Mouse (Mus musculus): ENCODE data around the gene Pcgf1. TPM values are rescaled to one million over a fixed set of nuclear protein-coding genes. Genes with fewer than 3 reads are reported as not detected.

The Pcgf1 gene
- polyA plus RNA-seq, 1 experiment, result 7.3 TPM

- Histone ChIP-seq H3K4me1 (peaks cover 62% of the 10 kb centered on the region), H3K36me3 (replicated peaks; ENCODE audit: low read length) (peaks cover 74% of the 10 kb centered on the region), H3K9me3 (no peaks in the 10 kb centered on the region), H3K27me3 (replicated peaks) (peaks cover 24% of the 10 kb centered on the region), H3K4me3 (replicated peaks) (no peak overlapping the region)
- TF ChIP-seq GATA1 (IDR thresholded peaks at IDR 0.05; ENCODE audit: borderline replicate concordance, low read length), result no peak
- TF ChIP-seq FLI1 (IDR thresholded peaks at IDR 0.05; ENCODE audit: low read length), result no peak
Measured at GRCm38 (mm10) chr6:83058725-83059124, 18.9 kb upstream of the Pcgf1 start.

GRCm38 (mm10) chr6:83065995-83066394 lies 11.7 kb upstream of the Pcgf1 start:
- H3K27me3 ChIP-seq (replicated peaks), result peaks cover 92% of the 10 kb centered on the region
- no peaks in the 10 kb centered on the region for H3K9me3 ChIP-seq

GRCm38 (mm10) chr6:83066441-83066840 lies 11.2 kb upstream of the Pcgf1 start:
- Histone ChIP-seq H3K4me3 (replicated peaks) (no peak overlapping the region), H3K27me3 (replicated peaks) (peaks cover 93% of the 10 kb centered on the region), H3K36me3 (replicated peaks; ENCODE audit: low read length) (peaks cover 35% of the 10 kb centered on the region), H3K9me3 (no peaks in the 10 kb centered on the region), H3K4me1 (peaks cover 63% of the 10 kb centered on the region)
- TF ChIP-seq FLI1 (IDR thresholded peaks at IDR 0.05; ENCODE audit: low read length) (no peak), GATA1 (IDR thresholded peaks at IDR 0.05; ENCODE audit: borderline replicate concordance, low read length) (no peak)

More at GRCm38 (mm10) chr6:83065995-83066394, 11.7 kb upstream of the Pcgf1 start:
- Histone ChIP-seq H3K4me3 (replicated peaks) (no peak overlapping the region), H3K36me3 (replicated peaks; ENCODE audit: low read length) (peaks cover 39% of the 10 kb centered on the region), H3K4me1 (peaks cover 58% of the 10 kb centered on the region)
- TF ChIP-seq FLI1 (IDR thresholded peaks at IDR 0.05; ENCODE audit: low read length) (no peak), GATA1 (IDR thresholded peaks at IDR 0.05; ENCODE audit: borderline replicate concordance, low read length) (no peak)

- H3K36me3 ChIP-seq (replicated peaks; ENCODE audit: low read length), result peaks cover 28% of the 10 kb centered on the region
- H3K27me3 ChIP-seq (replicated peaks), result peaks cover 95% of the 10 kb centered on the region
- peak overlapping the region; percentile 19 for H3K4me3 ChIP-seq (replicated peaks)
- no peaks in the 10 kb centered on the region for H3K9me3 ChIP-seq
- peaks cover 62% of the 10 kb centered on the region for H3K4me1 ChIP-seq
- no peak for TF ChIP-seq GATA1 (IDR thresholded peaks at IDR 0.05; ENCODE audit: borderline replicate concordance, low read length)
- no peak for TF ChIP-seq FLI1 (IDR thresholded peaks at IDR 0.05; ENCODE audit: low read length)
Measured at GRCm38 (mm10) chr6:83068221-83068620, 9.4 kb upstream of the Pcgf1 start.

- peak overlapping the region; percentile 88 for H3K4me3 ChIP-seq (replicated peaks)
- H3K4me1 ChIP-seq, result peaks cover 57% of the 10 kb centered on the region
- peaks cover 22% of the 10 kb centered on the region for H3K36me3 ChIP-seq (replicated peaks; ENCODE audit: low read length)
- no peaks in the 10 kb centered on the region for H3K9me3 ChIP-seq
- peaks cover 95% of the 10 kb centered on the region for H3K27me3 ChIP-seq (replicated peaks)
- no peak for TF ChIP-seq GATA1 (IDR thresholded peaks at IDR 0.05; ENCODE audit: borderline replicate concordance, low read length)
- no peak for TF ChIP-seq FLI1 (IDR thresholded peaks at IDR 0.05; ENCODE audit: low read length)
Measured at GRCm38 (mm10) chr6:83068706-83069487, 8.8 kb upstream of the Pcgf1 start.

GRCm38 (mm10) chr6:83069488-83070246 lies 8.0 kb upstream of the Pcgf1 start:
- Histone ChIP-seq H3K4me1 (peaks cover 53% of the 10 kb centered on the region), H3K27me3 (replicated peaks) (peaks cover 95% of the 10 kb centered on the region), H3K9me3 (no peaks in the 10 kb centered on the region), H3K4me3 (replicated peaks) (peak overlapping the region; percentile 88), H3K36me3 (replicated peaks; ENCODE audit: low read length) (peaks cover 15% of the 10 kb centered on the region)
- TF ChIP-seq GATA1 (IDR thresholded peaks at IDR 0.05; ENCODE audit: borderline replicate concordance, low read length), result no peak
- no peak for TF ChIP-seq FLI1 (IDR thresholded peaks at IDR 0.05; ENCODE audit: low read length)

GRCm38 (mm10) chr6:83070247-83070310 lies 7.6 kb upstream of the Pcgf1 start, which contains the start of gene Tlx2:
Gene Tlx2, minus strand, starts transcription at chr6:83070293.
- peak within 1 kb of the TSS; percentile 88 for H3K4me3 ChIP-seq (replicated peaks)
- peaks cover 92% of the 10 kb centered on the region for H3K27me3 ChIP-seq (replicated peaks)
- no peaks in the 10 kb centered on the region for H3K9me3 ChIP-seq

GRCm38 (mm10) chr6:83070311-83071219 lies 7.1 kb upstream of the Pcgf1 start:
- H3K27me3 ChIP-seq (replicated peaks), result peaks cover 89% of the 10 kb centered on the region
- H3K36me3 ChIP-seq (replicated peaks; ENCODE audit: low read length), result peaks cover 13% of the 10 kb centered on the region
- TF ChIP-seq GATA1 (IDR thresholded peaks at IDR 0.05; ENCODE audit: borderline replicate concordance, low read length) (no peak), FLI1 (IDR thresholded peaks at IDR 0.05; ENCODE audit: low read length) (no peak)
- H3K4me1 ChIP-seq, result peaks cover 52% of the 10 kb centered on the region
- no peaks in the 10 kb centered on the region for H3K9me3 ChIP-seq
- peak overlapping the region; percentile 88 for H3K4me3 ChIP-seq (replicated peaks)

More at GRCm38 (mm10) chr6:83070247-83070310, 7.6 kb upstream of the Pcgf1 start, which contains the start of gene Tlx2:
- H3K4me1 ChIP-seq, result peaks cover 52% of the 10 kb centered on the region
- H3K36me3 ChIP-seq (replicated peaks; ENCODE audit: low read length), result peaks cover 13% of the 10 kb centered on the region
- TF ChIP-seq GATA1 (IDR thresholded peaks at IDR 0.05; ENCODE audit: borderline replicate concordance, low read length) (no peak), FLI1 (IDR thresholded peaks at IDR 0.05; ENCODE audit: low read length) (no peak)

- no peak for TF ChIP-seq GATA1 (IDR thresholded peaks at IDR 0.05; ENCODE audit: borderline replicate concordance, low read length)
- TF ChIP-seq FLI1 (IDR thresholded peaks at IDR 0.05; ENCODE audit: low read length), result no peak
- Histone ChIP-seq H3K27me3 (replicated peaks) (peaks cover 87% of the 10 kb centered on the region), H3K36me3 (replicated peaks; ENCODE audit: low read length) (peaks cover 9% of the 10 kb centered on the region), H3K4me3 (replicated peaks) (peak overlapping the region; percentile 19), H3K4me1 (peaks cover 47% of the 10 kb centered on the region), H3K9me3 (no peaks in the 10 kb centered on the region)
Measured at GRCm38 (mm10) chr6:83071220-83071619, 6.4 kb upstream of the Pcgf1 start.
